Mouse (Mus musculus) MEL (cell line): ENCODE results near the gene Cpt2. TPM values are rescaled to one million over a fixed set of nuclear protein-coding genes. Genes with fewer than 3 reads are reported as not detected.

Experiments
- DNase-seq: peaks from one replicate; pipeline ENCODE4 v3.0.0; 2011; ENCODE audit warnings: low read depth, low spot score
- H3K27ac ChIP-seq: 2 replicates; pipeline ENCODE4 v1.5.1; 2012; ENCODE audit warnings: low read depth, mild to moderate bottlenecking, control low read depth, low read length, moderate library complexity; ENCODE audit not compliant: control insufficient read depth
- H3K27me3 ChIP-seq, 2 experiments: fragments of 150-350 bp in 1 of 2; sonication (generic) in 1 of 2; 2 replicates each; pipeline ENCODE4 v1.6.1; 2012; ENCODE audit warnings: low read length in 2 of 2, mild to moderate bottlenecking in 2 of 2, improper control_type of control experiment in 1 of 2, moderate library complexity in 1 of 2; ENCODE audit not compliant: insufficient read depth in 2 of 2, control insufficient read depth in 1 of 2
- H3K36me3 ChIP-seq, 2 experiments: 2 replicates each; pipeline ENCODE4 v1.6.1; 2012 to 2014; ENCODE audit warnings: low read length in 2 of 2, improper control_type of control experiment in 1 of 2, inconsistent platforms in 1 of 2, mild to moderate bottlenecking in 1 of 2; ENCODE audit not compliant: insufficient read depth in 2 of 2, control insufficient read depth in 1 of 2
- H3K4me1 ChIP-seq, 2 experiments: fragments of 150-350 bp in 1 of 2; sonication (generic) in 1 of 2; 2 replicates each; pipeline ENCODE4 v1.6.1; 2012; ENCODE audit warnings: low read length in 2 of 2, improper control_type of control experiment in 1 of 2, mild to moderate bottlenecking in 1 of 2; ENCODE audit not compliant: insufficient read depth in 2 of 2, control insufficient read depth in 1 of 2
- H3K4me3 ChIP-seq, 2 experiments: fragments of 150-350 bp in 1 of 2; sonication (generic) in 1 of 2; 2 replicates each; pipeline ENCODE4 v1.5.1; 2012; ENCODE audit warnings: low read depth in 2 of 2, low read length in 2 of 2, mild to moderate bottlenecking in 2 of 2, moderate library complexity in 2 of 2, control low read depth in 1 of 2, improper control_type of control experiment in 1 of 2; ENCODE audit not compliant: control insufficient read depth in 1 of 2, insufficient read depth in 1 of 2
- H3K79me2 ChIP-seq: 2 replicates; pipeline ENCODE4 v1.6.1; 2012; ENCODE audit warnings: mild to moderate bottlenecking, low read length, moderate library complexity; ENCODE audit not compliant: control insufficient read depth, poor library complexity, insufficient read depth
- H3K9ac ChIP-seq: 2 replicates; pipeline ENCODE4 v1.6.1; 2012; ENCODE audit warnings: low read depth, mild to moderate bottlenecking, control low read depth, low read length, moderate library complexity; ENCODE audit not compliant: control insufficient read depth, poor library complexity, severe bottlenecking
- H3K9me3 ChIP-seq: fragments of 150-350 bp; sonication (generic); replicated peaks from 2 replicates; pipeline ENCODE4 v1.6.1; 2012; ENCODE audit warnings: mild to moderate bottlenecking, low read length, improper control_type of control experiment, moderate library complexity; ENCODE audit not compliant: insufficient read depth
- CHD1 ChIP-seq: IDR thresholded peaks from 2 replicates; pipeline ENCODE4 v1.6.1; 2012; ENCODE audit warnings: low read depth, mild to moderate bottlenecking, inconsistent platforms, low read length, improper control_type of control experiment
- E2F4 ChIP-seq: IDR thresholded peaks from 2 replicates; pipeline ENCODE4 v1.6.1; 2011; ENCODE audit warnings: low read depth, low read length, improper control_type of control experiment, borderline replicate concordance
- ELF1 ChIP-seq: IDR thresholded peaks from 2 replicates; pipeline ENCODE4 v1.6.1; 2014; ENCODE audit warnings: low read depth, mild to moderate bottlenecking, inconsistent platforms, low read length, improper control_type of control experiment, moderate library complexity
- GABPA ChIP-seq: IDR thresholded peaks from 2 replicates; pipeline ENCODE4 v1.6.1; 2012; ENCODE audit warnings: low read depth, mild to moderate bottlenecking, inconsistent platforms, low read length, improper control_type of control experiment, moderate library complexity
- GATA1 ChIP-seq: IDR thresholded peaks from 2 replicates; pipeline ENCODE4 v1.6.1; 2011; ENCODE audit warnings: low read depth, low read length, improper control_type of control experiment
- MAZ ChIP-seq: IDR thresholded peaks from 2 replicates; pipeline ENCODE4 v1.6.1; 2012; ENCODE audit warnings: low read depth, mild to moderate bottlenecking, inconsistent platforms, low read length, improper control_type of control experiment
- MXI1 ChIP-seq: IDR thresholded peaks from 2 replicates; pipeline ENCODE4 v1.6.1; 2011; ENCODE audit warnings: mild to moderate bottlenecking, low read depth, low read length, improper control_type of control experiment
- MYB ChIP-seq: IDR thresholded peaks from 2 replicates; pipeline ENCODE4 v1.6.1; 2011; ENCODE audit warnings: mild to moderate bottlenecking, low read depth, low read length, improper control_type of control experiment
- NELFE ChIP-seq: IDR thresholded peaks from 2 replicates; pipeline ENCODE4 v1.6.1; 2011; ENCODE audit warnings: low read depth, low read length, improper control_type of control experiment
- NRF1 ChIP-seq: IDR thresholded peaks from 2 replicates; pipeline ENCODE4 v1.6.1; 2014; ENCODE audit warnings: low read depth, mild to moderate bottlenecking, inconsistent platforms, low read length, improper control_type of control experiment, moderate library complexity; ENCODE audit not compliant: poor library complexity, insufficient read depth, severe bottlenecking
- SMC3 ChIP-seq: IDR thresholded peaks from 2 replicates; pipeline ENCODE4 v1.6.1; 2011; ENCODE audit warnings: low read depth, low read length, improper control_type of control experiment
- USF2 ChIP-seq, 2 experiments: IDR thresholded peaks; 2 replicates each; pipeline ENCODE4 v1.6.1; 2011 to 2012; ENCODE audit warnings: improper control_type of control experiment in 2 of 2, low read length in 2 of 2, borderline replicate concordance in 1 of 2, inconsistent platforms in 1 of 2, low read depth in 1 of 2, mild to moderate bottlenecking in 1 of 2; ENCODE audit not compliant: insufficient read depth in 1 of 2
- ZMIZ1 ChIP-seq: IDR thresholded peaks from 2 replicates; pipeline ENCODE4 v1.6.1; 2012; ENCODE audit warnings: low read depth, mild to moderate bottlenecking, inconsistent platforms, low read length, improper control_type of control experiment, moderate library complexity
- ZNF384 ChIP-seq: IDR thresholded peaks from 2 replicates; pipeline ENCODE4 v1.6.1; 2012; ENCODE audit warnings: low read depth, mild to moderate bottlenecking, inconsistent platforms, low read length, improper control_type of control experiment
- polyA plus RNA-seq, 2 experiments: library from polyadenylated mRNA; stranded (reverse) in 1 of 2; unstranded in 1 of 2; fragments of >175 nt in 1 of 2; fragments of >200 nt in 1 of 2; gene quantifications; 2 replicates each; pipeline versions ENCODE4 v1.2.1 to v1.2.4; 2012; ENCODE audit warnings: low replicate concordance in 2 of 2, low read depth in 1 of 2; ENCODE audit not compliant: insufficient read length in 2 of 2, insufficient read depth in 1 of 2, missing spikeins in 1 of 2
- total RNA-seq: library from RNA; depleted of rRNA; stranded (reverse); fragments of 300-350 nt; gene quantifications from 2 replicates; pipeline ENCODE4 v1.2.3, GENCODE M21; 2012; rRNA removed

Cpt2 gene
- total and polyA plus RNA-seq, 3 experiments: 14.0 to 37.6 TPM; not detected in 1

- Histone ChIP-seq H3K4me1 (no peaks in the 10 kb centered on the region), H3K27me3 (no peaks in the 10 kb centered on the region), H3K27ac (no peak overlapping the region), H3K4me3 (no peak overlapping the region), H3K79me2 (no peaks in the 10 kb centered on the region), H3K9me3 (no peaks in the 10 kb centered on the region), H3K9ac (no peak overlapping the region), H3K36me3 (peaks cover 0 to 4% of the 10 kb centered on the region in 2 experiments; a peak in 2 of 4 replicates)
- no peak for DNase-seq
- TF ChIP-seq SMC3: no peak
- TF ChIP-seq MXI1: no peak
- no peak for TF ChIP-seq NELFE
- TF ChIP-seq MAZ: no peak
- TF ChIP-seq E2F4: no peak
- no peak for TF ChIP-seq CHD1
- TF ChIP-seq GATA1: no peak
- no peak for TF ChIP-seq MYB
- TF ChIP-seq ZMIZ1: no peak
- no peak for TF ChIP-seq USF2 (IDR thresholded peaks at IDR 0.05; ENCODE audit: borderline replicate concordance in 1 of 2, insufficient read depth in 1 of 2, low read depth in 1 of 2, low read length in 2 of 2)
- no peak for TF ChIP-seq ZNF384
- TF ChIP-seq NRF1: no peak
- TF ChIP-seq GABPA: no peak
- no peak for TF ChIP-seq ELF1
Observed at GRCm38 (mm10) chr4:107856958-107857686, 66.3 kb downstream of the Cpt2 start.

Other genes starting within 250 kb of the Cpt2 start
- gene Dmrtb1, start 239.4 kb downstream of the Cpt2 start, total RNA-seq: not detected in 2 replicates
- not detected for gene Dmrtb1, start 239.4 kb downstream of the Cpt2 start, polyA plus RNA-seq
- 20.6 and 25.2 TPM in 2 replicates for gene Lrp8, start 121.3 kb downstream of the Cpt2 start, total RNA-seq
- gene Lrp8, start 121.3 kb downstream of the Cpt2 start, polyA plus RNA-seq: 10 to 100 TPM in 1 of 2 experiments, not detected in 1; 33.2 TPM
- gene Magoh, start 43.9 kb downstream of the Cpt2 start, total RNA-seq: 265 and 276 TPM in 2 replicates
- gene Magoh, start 43.9 kb downstream of the Cpt2 start, polyA plus RNA-seq: 100 to 1,000 TPM in 1 of 2 experiments, not detected in 1; 207 TPM
- 54.6 and 65.0 TPM in 2 replicates for gene 0610037L13Rik, start 33.8 kb downstream of the Cpt2 start, total RNA-seq
- gene 0610037L13Rik, start 33.8 kb downstream of the Cpt2 start, polyA plus RNA-seq: 10 to 100 TPM in 1 of 2 experiments, not detected in 1; 35.5 TPM
- gene Slc1a7, start 44.7 kb upstream of the Cpt2 start, total RNA-seq: not detected in 2 replicates
- gene Slc1a7, start 44.7 kb upstream of the Cpt2 start, polyA plus RNA-seq: under 1 TPM in 1 of 2 experiments, not detected in 1; 0.68 TPM
- gene Podn, start 172.8 kb upstream of the Cpt2 start, total RNA-seq: not detected in 2 replicates
- under 1 TPM in 1 of 2 experiments, not detected in 1; 0.04 TPM for gene Podn, start 172.8 kb upstream of the Cpt2 start, polyA plus RNA-seq
- gene Scp2, start 221.4 kb upstream of the Cpt2 start, total RNA-seq: 83.2 and 84.4 TPM in 2 replicates
- 10 to 100 TPM in 1 of 2 experiments, not detected in 1; 65.8 TPM for gene Scp2, start 221.4 kb upstream of the Cpt2 start, polyA plus RNA-seq
- not detected in 2 replicates for gene Echdc2, start 241.8 kb upstream of the Cpt2 start, total RNA-seq
- gene Echdc2, start 241.8 kb upstream of the Cpt2 start, polyA plus RNA-seq: not detected